In the genomic region with DNA sequence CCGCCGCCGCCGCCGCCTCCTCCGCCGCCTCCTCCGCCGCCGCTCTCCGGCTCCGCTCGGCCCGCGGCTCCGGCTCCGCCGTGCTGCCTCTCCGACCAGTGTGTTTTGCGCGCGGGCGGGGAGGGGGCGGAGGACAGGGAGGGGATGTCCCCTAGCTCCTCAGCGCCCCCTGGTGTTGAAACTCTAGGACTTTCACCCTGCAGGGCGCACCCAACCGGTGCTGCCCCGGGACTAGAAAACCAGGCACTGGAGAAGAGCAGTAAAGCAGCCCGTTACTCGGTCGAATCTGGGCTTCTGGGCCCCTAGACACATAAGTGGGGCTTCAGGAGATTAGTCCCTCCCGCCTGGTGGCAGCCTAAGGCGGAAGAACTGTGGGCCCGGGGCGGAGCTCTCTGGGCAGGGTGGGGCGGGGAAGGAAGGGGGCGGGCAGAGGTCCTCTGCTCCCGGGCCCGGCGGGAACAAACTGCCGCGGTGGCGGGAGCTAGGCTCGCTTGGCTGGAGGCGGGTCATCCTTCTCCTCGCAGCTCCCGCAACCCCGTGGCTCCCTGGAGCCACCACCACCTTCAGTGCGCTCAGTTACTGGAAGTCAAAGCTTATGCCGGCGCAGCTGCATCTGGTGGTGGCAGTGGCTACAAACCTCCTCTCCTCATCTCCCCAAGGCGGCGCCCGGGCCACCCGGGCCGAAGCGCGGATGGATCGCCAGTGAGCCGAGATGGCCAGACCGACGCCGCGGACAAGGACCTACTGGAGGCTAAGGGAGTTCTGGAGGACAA, we compare ENCODE assay signal across 8 mouse cellular contexts. TPM values are rescaled to one million over a fixed set of nuclear protein-coding genes. Genes with fewer than 3 reads are reported as not detected.
DNase-seq lines count a peak whose midpoint lies in the region; ATAC-seq and TF ChIP-seq lines count a peak whose summit lies in the region.

Foxd2 (minus strand) TSS at position 45 of the 773 bp plus-strand sequence.

- H3K36me3 ChIP-seq in C2C12 (ENCODE audit: control insufficient read depth, insufficient read depth), result peaks cover 11% of the 10 kb centered on the region
- H3K36me3 ChIP-seq in embryonic facial prominence, embryonic 11.5 days (replicated peaks; ENCODE audit: control insufficient read depth, insufficient read depth, low read depth, low read length), result no peaks in the 10 kb centered on the region
- no peaks in the 10 kb centered on the region for H3K36me3 ChIP-seq in liver, embryonic 16.5 days (ENCODE audit: control insufficient read depth, insufficient read depth)
- no peaks in the 10 kb centered on the region for H3K36me3 ChIP-seq in neural tube, embryonic 11.5 days (ENCODE audit: control insufficient read depth, insufficient read depth, low read length)

- under 1% methylated on average over 60 of the region's 64 CpGs for WGBS in embryonic facial prominence, embryonic 11.5 days
- WGBS in liver, embryonic 16.5 days (ENCODE audit: insufficient replicate concordance), result under 1% methylated on average over 62 of the region's 64 CpGs
- under 1% methylated on average over 54 of the region's 64 CpGs for WGBS in neural tube, embryonic 11.5 days

- H3K9me3 ChIP-seq in embryonic facial prominence, embryonic 11.5 days (replicated peaks; ENCODE audit: control insufficient read depth, low read length), result no peaks in the 10 kb centered on the region
- H3K9me3 ChIP-seq in liver, embryonic 16.5 days (replicated peaks; ENCODE audit: control insufficient read depth, low read length), result no peaks in the 10 kb centered on the region
- H3K9me3 ChIP-seq in neural tube, embryonic 11.5 days (ENCODE audit: control insufficient read depth, low read length), result no peaks in the 10 kb centered on the region

- DNase-seq in adrenal gland, postnatal 10 days, result peak; percentile 95
- peak; percentile 94 for DNase-seq in embryonic facial prominence, embryonic 11.5 days (ENCODE audit: low spot score)
- peak; percentile 89 for DNase-seq in heart, adult 8-10 months (ENCODE audit: low spot score)
- DNase-seq in kidney, adult 8-10 months, result peak; percentile 78 to 85
- DNase-seq in neural tube, embryonic 11.5 days (ENCODE audit: low spot score), result peak; percentile 91
- peak; percentile 97 for DNase-seq in testis, postnatal 10 days (ENCODE audit: low spot score)

- peak within 1 kb of the TSS; percentile 97 for H3ac ChIP-seq in C2C12 (ENCODE audit: control insufficient read depth, insufficient read length, low read depth)

- peak; percentile 79 for ATAC-seq in embryonic facial prominence, embryonic 11.5 days (replicated peaks; ENCODE audit: insufficient number of reproducible peaks, low FRiP score, low TSS enrichment, low read depth)
- peak; percentile 84 for ATAC-seq in liver, embryonic 16.5 days (ENCODE audit: low read depth)
- ATAC-seq in neural tube, embryonic 11.5 days (ENCODE audit: insufficient read depth, low FRiP score, low TSS enrichment), result peak; percentile 86

- H3K9ac ChIP-seq in embryonic facial prominence, embryonic 11.5 days (replicated peaks; ENCODE audit: low read length), result peak within 1 kb of the TSS; percentile 65
- peak within 1 kb of the TSS; percentile 35; the same call in 1 of the 2 replicates for H3K9ac ChIP-seq in liver, embryonic 16.5 days (ENCODE audit: low read depth, low read length)
- H3K9ac ChIP-seq in neural tube, embryonic 11.5 days (ENCODE audit: low read length), result peak within 1 kb of the TSS; percentile 44

- peak within 1 kb of the TSS; percentile 76 for H3K4me2 ChIP-seq in embryonic facial prominence, embryonic 11.5 days (ENCODE audit: low read depth, low read length)
- peak within 1 kb of the TSS; percentile 84 for H3K4me2 ChIP-seq in liver, embryonic 16.5 days (ENCODE audit: low read depth, low read length)
- H3K4me2 ChIP-seq in neural tube, embryonic 11.5 days (ENCODE audit: low read depth), result peak within 1 kb of the TSS; percentile 64

- H3K27ac ChIP-seq in embryonic facial prominence, embryonic 11.5 days (replicated peaks; ENCODE audit: low read depth, low read length), result peak within 1 kb of the TSS; percentile 71
- no peak within 1 kb of the TSS for H3K27ac ChIP-seq in liver, embryonic 16.5 days (ENCODE audit: low read length)
- H3K27ac ChIP-seq in neural tube, embryonic 11.5 days (ENCODE audit: low read depth, low read length), result no peak within 1 kb of the TSS

- H3K4me3 ChIP-seq in C2C12 (ENCODE audit: insufficient read depth, poor library complexity, severe bottlenecking), result peak within 1 kb of the TSS; percentile 45
- H3K4me3 ChIP-seq in embryonic facial prominence, embryonic 11.5 days (ENCODE audit: low read depth, low read length), result peak within 1 kb of the TSS; percentile 63
- peak within 1 kb of the TSS; percentile 61 for H3K4me3 ChIP-seq in liver, embryonic 16.5 days (ENCODE audit: low read depth, low read length)
- H3K4me3 ChIP-seq in neural tube, embryonic 11.5 days (ENCODE audit: low read depth, low read length), result peak within 1 kb of the TSS; percentile 46

- H3K27me3 ChIP-seq in C2C12 (ENCODE audit: control insufficient read depth, insufficient read depth, insufficient read length), result no peaks in the 10 kb centered on the region
- peaks cover 72% of the 10 kb centered on the region for H3K27me3 ChIP-seq in embryonic facial prominence, embryonic 11.5 days (ENCODE audit: control insufficient read depth, insufficient read depth, low read length)
- peaks cover 100% of the 10 kb centered on the region for H3K27me3 ChIP-seq in liver, embryonic 16.5 days (ENCODE audit: control insufficient read depth, insufficient read depth, low read depth, low read length)
- H3K27me3 ChIP-seq in neural tube, embryonic 11.5 days (ENCODE audit: control insufficient read depth, insufficient read depth, low read length), result peaks cover 95% of the 10 kb centered on the region

- no peaks in the 10 kb centered on the region for H3K4me1 ChIP-seq in embryonic facial prominence, embryonic 11.5 days (ENCODE audit: control insufficient read depth, insufficient read depth, low read length)
- H3K4me1 ChIP-seq in liver, embryonic 16.5 days (ENCODE audit: control insufficient read depth, low read depth, low read length), result peaks cover 6% of the 10 kb centered on the region; the same call in 1 of the 2 replicates
- peaks cover 5% of the 10 kb centered on the region; the same call in 1 of the 2 replicates for H3K4me1 ChIP-seq in neural tube, embryonic 11.5 days (ENCODE audit: control insufficient read depth, insufficient read depth, low read length)

- no peaks in the 10 kb centered on the region for H3K79me3 ChIP-seq in C2C12 (ENCODE audit: low read depth)

- TF ChIP-seq CTCF in C2C12 (IDR thresholded peaks at IDR 0.05; ENCODE audit: control insufficient read depth, insufficient read depth, insufficient read length), result peak; percentile 81

- no peaks in the 10 kb centered on the region for H3K79me2 ChIP-seq in C2C12 (ENCODE audit: control insufficient read depth, insufficient read depth)

TF ChIP-seq in C2C12, 6 proteins besides CTCF, POLR2A, EP300 and RAD21:
- TF ChIP-seq CEBPB (IDR thresholded peaks at IDR 0.05; ENCODE audit: low read depth), result no peak
- TF ChIP-seq USF1 (IDR thresholded peaks at IDR 0.05; ENCODE audit: low read depth), result no peak
- no peak for TF ChIP-seq MAX (IDR thresholded peaks at IDR 0.05)
- TF ChIP-seq MYOD1 (IDR thresholded peaks at IDR 0.05; ENCODE audit: control insufficient read depth, insufficient read length, low read depth), result no peak
- no peak for TF ChIP-seq MYOG (IDR thresholded peaks at IDR 0.05; ENCODE audit: control insufficient read depth, extremely low read depth, insufficient read length)
- no peak for TF ChIP-seq FOSL1 (IDR thresholded peaks at IDR 0.05; ENCODE audit: insufficient read depth, low read length, poor library complexity, severe bottlenecking)

RNA-seq across cellular contexts. Expression of gene Foxd2, which starts in this region (rescaled TPM):
- polyA plus RNA-seq in C2C12 (2012; fragmentation: generic; extraction: Trizol), result 0.57 TPM
- 1 to 10 TPM; 1.5 to 1.6 TPM for total RNA-seq in adrenal gland, postnatal 10 days (2021)
- polyA plus RNA-seq in embryonic facial prominence, embryonic 11.5 days (2014; fragmentation: Nextera tagmentation; extraction: Ambion mirVana), result 2.7 and 3.6 TPM in 2 replicates
- under 1 TPM; 0.16 to 0.38 (median 0.22) TPM for total RNA-seq in heart, adult 8-10 months (2022)
- not detected in 2 replicates for polyA plus RNA-seq in liver, embryonic 16.5 days (2015; fragmentation: Nextera tagmentation; extraction: Ambion mirVana)
- 0.53 and 1.2 TPM in 2 replicates for polyA plus RNA-seq in neural tube, embryonic 11.5 days (2014; fragmentation: Nextera tagmentation; extraction: Ambion mirVana)

Comparison
In these comparisons a context has a peak if more than half of its experiments do, and no peak if none do; other contexts are left out.
1. Peak in DNase-seq in heart, adult 8-10 months; RNA of the gene not detected or under 1 TPM.
2. Peak in ATAC-seq, H3K4me3 ChIP-seq, H3K9ac ChIP-seq and H3K4me2 ChIP-seq in liver, embryonic 16.5 days; RNA of the gene not detected or under 1 TPM.